Mouse (Mus musculus): Measurements from ENCODE around the gene Fzr1.
A peak's percentile ranks its signal among the peaks of the same experiment; 100 is the strongest.

The Fzr1 gene

GRCm38 (mm10) chr10:81355533-81355932 is 22.8 kb downstream of the Fzr1 start:
- no peak for DNase-seq (ENCODE audit: low spot score)

- no peak for DNase-seq (ENCODE audit: low spot score)
These were observed 23.4 kb downstream of the Fzr1 start for GRCm38 (mm10) chr10:81354738-81355477.

GRCm38 (mm10) chr10:81351678-81352291 is 26.5 kb downstream of the Fzr1 start:
- DNase-seq (ENCODE audit: low spot score) = no peak

GRCm38 (mm10) chr10:81350351-81351063 is 27.8 kb downstream of the Fzr1 start, which contains the start of gene Hmg20b:
Hmg20b (minus strand) TSS chr10:81350480.
- DNase-seq (ENCODE audit: low spot score) = peak; percentile 100

GRCm38 (mm10) chr10:81349961-81350350 is 28.4 kb downstream of the Fzr1 start:
- no peak for DNase-seq (ENCODE audit: low spot score)

- peak; percentile 55 for DNase-seq (ENCODE audit: low spot score)
These were observed 29.2 kb downstream of the Fzr1 start for GRCm38 (mm10) chr10:81349146-81349545.

GRCm38 (mm10) chr10:81346453-81347067 is 31.8 kb downstream of the Fzr1 start:
- DNase-seq (ENCODE audit: low spot score) = peak; percentile 72

- no peak for DNase-seq (ENCODE audit: low spot score)
These were observed 33.2 kb downstream of the Fzr1 start for GRCm38 (mm10) chr10:81345162-81345534.

GRCm38 (mm10) chr10:81344421-81345161 is 33.7 kb downstream of the Fzr1 start:
- DNase-seq (ENCODE audit: low spot score) = no peak

GRCm38 (mm10) chr10:81342686-81343505 is 35.4 kb downstream of the Fzr1 start, which contains the start of gene Gipc3:
Gipc3 (minus strand) TSS chr10:81343266.
- no peak for DNase-seq (ENCODE audit: low spot score)

- DNase-seq (ENCODE audit: low spot score) = peak; percentile 71
These were observed 36.9 kb downstream of the Fzr1 start for GRCm38 (mm10) chr10:81341333-81341949.

- DNase-seq (ENCODE audit: low spot score) = no peak
These were observed 37.6 kb downstream of the Fzr1 start for GRCm38 (mm10) chr10:81340551-81341332.

GRCm38 (mm10) chr10:81336558-81336957 is 41.8 kb downstream of the Fzr1 start:
- no peak for DNase-seq (ENCODE audit: low spot score)

- no peak for DNase-seq (ENCODE audit: low spot score)
These were observed 42.6 kb downstream of the Fzr1 start for GRCm38 (mm10) chr10:81335393-81336340.

GRCm38 (mm10) chr10:81334324-81334723 is 44.0 kb downstream of the Fzr1 start:
- DNase-seq (ENCODE audit: low spot score) = no peak

GRCm38 (mm10) chr10:81332277-81332676 is 46.0 kb downstream of the Fzr1 start:
- no peak for DNase-seq (ENCODE audit: low spot score)

GRCm38 (mm10) chr10:81330007-81330406 is 48.3 kb downstream of the Fzr1 start:
- DNase-seq (ENCODE audit: low spot score) = no peak

GRCm38 (mm10) chr10:81329194-81329975 is 48.9 kb downstream of the Fzr1 start:
- DNase-seq (ENCODE audit: low spot score) = no peak
